Mouse (Mus musculus) adrenal gland, postnatal 10 days (tissue): ENCODE data around the gene Agap1. TPM values are rescaled to one million over a fixed set of nuclear protein-coding genes. Genes with fewer than 3 reads are reported as not detected.
A peak's percentile ranks its signal among the peaks of the same experiment; 100 is the strongest.

ENCODE experiments used
- DNase-seq: peaks from one replicate; pipeline ENCODE4 v3.0.0; 2021; ENCODE audit warnings: mixed read lengths
- total RNA-seq, 2 experiments: library from RNA; stranded (reverse); gene quantifications; 2 replicates each; pipeline ENCODE4 v1.2.3; 2021

Agap1 gene
- total RNA-seq, 2 experiments from 2014 or later, result 48.5 to 58.7 TPM

GRCm38 (mm10) chr1:89757545-89757944 lies 302.9 kb downstream of the Agap1 start:
- peak; percentile 22 for DNase-seq

DNA sequence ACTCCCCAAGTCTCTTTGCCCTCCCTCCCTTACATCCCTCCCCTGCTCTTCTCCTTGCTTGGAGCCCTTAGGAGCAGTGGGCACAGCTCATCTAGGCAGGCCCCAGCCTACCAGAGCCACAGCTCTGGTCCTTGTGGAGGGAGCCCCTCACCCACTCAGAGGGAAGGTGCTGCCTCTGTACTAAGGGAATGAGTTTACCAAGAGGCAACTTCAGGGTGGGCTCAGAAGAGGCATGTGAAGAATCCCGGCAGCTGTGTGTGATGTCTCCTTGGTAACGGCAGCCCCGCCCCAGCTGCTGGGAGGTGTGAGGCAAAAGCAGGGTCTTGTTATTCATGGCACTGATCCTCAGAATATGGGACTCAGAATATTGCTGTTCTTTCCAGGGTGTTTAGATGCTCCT lies 309.3 kb downstream of the Agap1 start:
- DNase-seq, result no peak

GRCm38 (mm10) chr1:89766891-89767290 lies 312.3 kb downstream of the Agap1 start:
- DNase-seq, result no peak

DNA sequence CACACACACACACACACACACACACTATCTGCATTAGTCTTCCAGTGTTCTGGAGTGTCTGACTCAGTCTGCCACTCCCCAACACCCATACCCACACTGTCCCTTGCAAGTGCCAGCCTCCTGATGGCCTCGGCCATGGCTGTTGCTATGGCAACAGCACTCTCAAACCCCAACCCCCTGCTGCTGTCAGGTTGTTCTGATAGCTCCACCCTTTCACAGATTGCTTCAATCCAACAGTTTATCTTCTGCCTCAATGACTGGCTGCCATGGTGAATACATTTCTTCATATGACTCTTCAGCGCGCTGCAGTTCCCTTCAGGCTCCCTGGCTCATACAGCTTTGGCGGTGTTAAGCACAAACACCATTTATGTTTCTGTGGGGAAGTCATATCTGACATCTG lies 315.0 kb downstream of the Agap1 start:
- DNase-seq, result no peak

DNA sequence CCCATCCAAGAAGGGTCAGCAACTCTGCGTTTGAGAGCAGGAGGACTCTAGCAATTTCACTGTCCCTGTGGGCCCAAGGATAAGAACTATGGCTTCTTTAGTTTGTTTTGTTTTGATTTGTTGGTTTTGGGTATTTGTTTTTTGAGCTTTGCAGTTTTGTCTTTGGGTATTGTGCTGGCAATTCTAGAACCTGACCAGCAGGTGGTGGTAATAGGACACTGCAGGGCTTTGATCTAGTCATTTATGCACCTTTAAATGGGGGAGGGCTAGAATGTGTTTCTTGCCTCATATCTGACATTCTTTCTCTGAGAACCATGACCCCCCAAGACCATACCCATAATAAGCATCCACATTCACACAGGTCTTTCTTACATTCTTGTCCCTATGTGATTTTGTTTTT lies 315.7 kb downstream of the Agap1 start:
- DNase-seq, result no peak

DNA sequence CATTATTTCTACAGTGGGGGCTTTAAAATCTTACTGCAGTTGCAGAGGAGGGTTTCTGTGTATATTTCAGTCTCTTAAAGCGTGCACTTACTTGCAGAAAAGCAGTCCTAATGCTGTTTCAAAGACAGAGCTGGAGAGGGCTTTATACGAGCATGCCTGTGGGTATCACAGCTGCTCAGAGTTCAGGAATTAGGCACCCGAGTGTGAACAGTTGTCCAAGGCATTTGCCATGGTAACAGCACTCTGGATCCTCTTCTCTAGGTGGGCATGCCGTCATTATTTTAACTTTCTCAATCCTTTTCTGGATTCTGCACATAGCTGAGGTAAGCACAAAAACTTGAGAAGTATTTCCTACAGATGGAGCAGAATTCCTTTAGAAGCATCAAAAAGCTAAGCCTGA lies 321.1 kb downstream of the Agap1 start:
- no peak for DNase-seq

GRCm38 (mm10) chr1:89780675-89781074 lies 326.1 kb downstream of the Agap1 start:
- no peak for DNase-seq

DNA sequence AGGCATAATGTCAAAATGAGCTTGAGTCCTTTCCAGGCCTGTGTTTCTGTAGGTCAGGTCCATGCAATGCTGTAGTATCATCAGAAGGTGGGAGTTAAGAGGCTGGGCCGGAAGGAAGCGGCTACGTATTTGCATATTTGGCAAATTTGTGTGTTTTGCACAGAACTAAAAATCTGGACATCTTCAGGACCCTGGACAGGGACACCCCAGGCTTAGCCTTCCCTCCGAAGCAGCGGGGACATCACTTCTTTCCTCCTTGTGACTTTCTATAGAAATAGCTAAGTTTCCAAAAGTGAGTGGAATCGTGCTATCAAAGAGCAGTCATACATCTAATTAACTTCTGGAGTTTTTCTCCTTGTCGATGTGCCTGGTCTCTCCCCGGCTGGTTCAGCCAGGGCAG lies 327.3 kb downstream of the Agap1 start:
- DNase-seq, result peak; percentile 63

DNA sequence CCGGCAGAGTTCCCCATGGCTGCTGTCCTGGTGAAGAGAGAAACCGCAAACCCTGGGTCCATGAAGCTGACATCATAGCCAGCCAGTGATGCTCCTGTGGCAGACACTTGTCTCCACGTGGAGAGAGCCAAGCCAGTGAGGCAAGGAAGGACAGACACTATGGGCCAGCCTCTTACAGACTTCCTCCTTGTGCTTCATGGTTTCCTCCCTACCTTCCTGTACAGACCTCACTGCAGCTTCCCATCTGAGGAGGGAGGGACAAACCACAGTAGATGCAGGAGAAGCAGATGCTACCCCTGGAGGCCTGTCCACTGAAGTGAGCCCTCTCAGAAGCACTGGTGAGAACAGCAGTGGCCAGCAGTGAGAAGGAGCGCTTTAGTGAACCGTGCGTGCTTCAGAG lies 332.2 kb downstream of the Agap1 start:
- no peak for DNase-seq

- no peak for DNase-seq
Measured at GRCm38 (mm10) chr1:89798724-89799123, 344.1 kb downstream of the Agap1 start.

- DNase-seq, result no peak
Measured at GRCm38 (mm10) chr1:89801506-89801905, 346.9 kb downstream of the Agap1 start.

- DNase-seq, result no peak
Measured at GRCm38 (mm10) chr1:89804981-89805380, 350.4 kb downstream of the Agap1 start.

DNA sequence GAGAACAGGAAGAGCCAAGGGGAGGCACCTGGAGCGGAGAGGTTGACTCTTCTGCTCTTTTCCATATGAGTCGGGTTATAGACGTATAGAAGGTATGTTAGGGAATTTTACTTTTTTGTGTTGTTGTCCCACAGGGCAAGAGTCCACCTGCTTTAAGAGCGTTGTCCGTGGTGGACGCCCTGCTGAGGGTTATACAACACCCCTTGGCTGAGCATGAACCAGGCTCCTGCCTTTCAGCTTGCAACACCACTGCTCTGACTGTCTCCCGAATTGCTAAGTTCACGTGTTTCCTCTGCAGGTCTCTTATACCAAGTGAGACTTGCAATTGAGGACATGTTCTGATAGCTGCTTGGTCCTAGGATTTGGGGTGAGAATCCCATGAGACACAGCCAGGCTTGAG lies 358.2 kb downstream of the Agap1 start:
- DNase-seq, result no peak

DNA sequence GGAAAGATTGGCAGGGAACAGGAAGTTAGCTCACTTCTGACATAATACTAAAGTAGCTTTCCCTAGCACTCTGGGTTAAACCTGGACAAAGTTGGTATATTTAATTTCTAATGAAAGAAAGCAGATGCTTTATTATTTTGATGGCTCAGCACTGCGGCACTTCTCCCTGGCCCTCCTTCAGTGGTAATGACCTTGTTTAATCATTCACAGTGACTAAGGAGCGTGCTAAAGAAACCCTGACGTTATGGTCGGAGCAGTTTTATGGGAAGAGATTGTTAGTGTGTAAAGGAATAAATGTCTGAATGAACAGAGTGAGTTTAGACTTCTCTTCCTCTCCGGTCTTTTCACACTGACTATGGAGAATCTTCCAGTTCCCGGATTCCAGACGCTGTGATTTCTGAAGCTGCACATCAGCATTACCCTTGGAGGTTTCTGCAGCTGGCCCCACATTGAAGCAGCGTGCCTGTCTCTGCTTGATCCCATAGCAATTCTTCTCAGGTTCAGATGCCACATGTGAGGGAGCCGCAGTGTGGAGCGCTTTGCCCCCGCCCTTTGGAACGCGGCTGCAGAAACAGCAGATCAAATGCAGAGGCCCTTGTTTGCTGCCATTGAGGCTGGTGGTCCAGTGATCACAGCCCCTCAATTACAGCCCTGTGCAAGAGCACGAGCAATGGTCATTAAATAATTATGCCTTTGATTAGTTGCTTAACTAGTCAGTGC lies 362.0 kb downstream of the Agap1 start:
- no peak for DNase-seq

DNA sequence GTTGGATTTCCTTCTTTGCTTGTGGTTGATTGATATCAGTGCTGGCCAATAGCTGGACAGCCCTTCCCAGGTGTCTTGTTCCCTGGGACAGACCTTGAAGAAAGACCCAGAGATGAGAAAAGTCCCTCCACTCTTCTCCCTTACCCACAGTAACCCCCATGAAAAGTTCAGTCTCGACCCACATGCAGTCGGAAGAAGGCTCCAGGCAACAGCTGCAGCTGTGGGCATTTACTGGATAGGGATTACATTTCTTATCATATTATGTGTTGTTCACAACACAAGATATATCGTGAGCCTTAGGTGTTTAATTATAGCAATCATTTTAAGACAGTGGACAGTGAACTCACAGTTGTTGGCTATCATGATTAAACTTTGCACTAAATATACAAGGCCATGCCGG lies 367.2 kb downstream of the Agap1 start:
- DNase-seq, result no peak

GRCm38 (mm10) chr1:89822431-89822830 lies 367.8 kb downstream of the Agap1 start:
- DNase-seq, result no peak

- no peak for DNase-seq
Measured at GRCm38 (mm10) chr1:89823036-89823435, 368.4 kb downstream of the Agap1 start.

- no peak for DNase-seq
Measured at GRCm38 (mm10) chr1:89827051-89827450, 372.4 kb downstream of the Agap1 start.

GRCm38 (mm10) chr1:89831095-89831494 lies 376.5 kb downstream of the Agap1 start:
- no peak for DNase-seq

DNA sequence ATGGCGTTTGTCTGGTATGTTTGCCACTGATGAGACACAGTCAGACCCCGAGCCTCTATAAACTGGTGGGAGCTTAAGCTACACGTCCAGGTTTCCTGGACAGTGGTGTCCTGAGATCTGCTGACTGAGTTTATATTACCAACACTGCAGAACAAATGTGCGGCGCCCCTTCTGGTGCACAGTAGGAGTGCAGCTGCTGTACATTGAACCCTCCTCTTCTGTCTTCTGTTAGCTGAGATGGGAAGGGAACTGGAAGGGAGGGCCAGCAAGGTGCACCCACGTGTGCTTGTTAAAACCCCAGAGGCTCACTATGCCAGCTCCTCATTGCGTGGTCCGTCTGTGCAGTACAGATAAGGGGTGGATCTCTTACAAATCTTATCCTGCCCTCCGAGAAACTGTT lies 389.5 kb downstream of the Agap1 start:
- no peak for DNase-seq

DNA sequence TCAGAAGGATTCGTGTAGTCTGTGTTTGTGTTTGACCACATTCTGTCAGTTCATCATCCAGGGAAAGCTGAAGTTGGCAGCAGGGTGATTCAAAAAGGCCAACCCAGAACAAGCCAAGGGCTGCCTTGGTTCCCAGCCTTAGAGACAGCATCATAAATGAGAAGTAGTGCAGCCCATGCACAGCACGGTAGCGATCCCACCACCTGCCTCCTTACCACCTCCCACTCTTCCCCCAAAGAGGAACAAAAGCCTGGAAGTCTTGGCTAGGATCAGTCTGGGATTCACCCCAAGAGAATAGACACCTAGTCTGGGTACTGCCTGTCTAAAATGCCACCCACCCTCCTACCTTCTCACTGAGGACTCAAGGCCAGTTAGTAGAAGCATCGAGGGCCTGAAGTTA lies 390.9 kb downstream of the Agap1 start:
- DNase-seq, result no peak

- DNase-seq, result no peak
Measured at GRCm38 (mm10) chr1:89846148-89846547, 391.5 kb downstream of the Agap1 start.

DNA sequence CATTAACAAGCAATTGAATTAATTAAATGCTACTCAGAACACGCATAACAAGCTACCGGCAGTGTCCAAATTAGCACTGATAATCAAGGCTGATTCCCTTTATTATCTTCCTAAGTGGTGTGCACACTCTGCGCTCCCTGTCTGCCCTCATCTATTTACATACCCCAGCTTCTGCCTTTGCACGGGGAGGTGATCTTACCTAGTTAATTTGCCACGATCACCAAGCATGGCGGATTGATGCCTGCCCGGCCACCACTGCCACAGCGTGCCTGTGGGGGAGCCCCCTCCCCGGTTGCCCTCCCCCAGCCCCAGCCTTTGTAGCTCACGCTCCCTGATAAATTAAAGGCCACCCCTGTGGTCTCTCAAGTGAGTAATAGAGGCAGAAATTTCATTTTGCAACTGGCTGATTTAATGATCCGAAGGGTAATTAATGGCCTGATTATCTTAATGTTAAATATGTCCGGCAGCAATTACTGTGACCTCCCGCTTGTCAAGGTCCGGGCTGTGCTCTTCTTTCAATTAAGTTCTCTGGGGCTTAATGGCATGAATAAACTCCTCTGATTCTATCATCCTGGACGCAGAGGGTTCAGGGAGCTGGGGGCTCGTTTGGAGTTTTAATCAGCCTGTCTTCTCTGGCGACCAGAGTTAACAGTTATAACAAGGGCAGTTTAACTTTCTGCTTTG lies 393.9 kb downstream of the Agap1 start:
- DNase-seq, result no peak
